Mouse (Mus musculus) macrophage (primary cell): ENCODE results near the gene Capn2. TPM values are rescaled to one million over a fixed set of nuclear protein-coding genes. Genes with fewer than 3 reads are reported as not detected.

Experiments used
- H3K27ac ChIP-seq: fragments of 350-480 bp; formaldehyde crosslinking; 2 replicates; pipeline ENCODE4 v1.9.0; 2021
- H3K36me3 ChIP-seq: fragments of 350-480 bp; formaldehyde crosslinking; 2 replicates; pipeline ENCODE4 v1.9.0; 2021; ENCODE audit errors: inconsistent target
- H3K4me3 ChIP-seq: fragments of 350-480 bp; formaldehyde crosslinking; 2 replicates; pipeline ENCODE4 v1.9.0; 2021; ENCODE audit errors: inconsistent target
- H3K79me2 ChIP-seq: fragments of 350-480 bp; formaldehyde crosslinking; 2 replicates; pipeline ENCODE4 v1.9.0; 2021; ENCODE audit errors: inconsistent target
- WGBS: methylation state at CpG from one replicate; pipeline ENCODE4 v1.1.7; 2026; ENCODE audit warnings: inconsistent platforms; ENCODE audit not compliant: missing documents; 5-methylcytosine and 5-hydroxymethylcytosine counted together
- polyA plus RNA-seq: library from polyadenylated mRNA; stranded (reverse); fragments of 250-400 nt; gene quantifications from 3 replicates; pipeline ENCODE4 v1.2.4, GENCODE M21; 2018; ENCODE audit warnings: inconsistent platforms

Gene Capn2
- polyA plus RNA-seq, 1 experiment from 2014 or later, result 167 TPM

GRCm38 (mm10) chr1:182500843-182501242, 16.6 kb downstream of the Capn2 start:
- no peaks in the 10 kb centered on the region for H3K36me3 ChIP-seq
- WGBS, result 90% methylated on average over 4 of the region's 4 CpGs
- no peak overlapping the region for H3K27ac ChIP-seq

GRCm38 (mm10) chr1:182500224-182500623, 17.2 kb downstream of the Capn2 start:
- peaks cover 100% of the 10 kb centered on the region for H3K79me2 ChIP-seq
- H3K4me3 ChIP-seq, result no peak overlapping the region
- WGBS, result 92% methylated on average over 2 of the region's 4 CpGs
- no peaks in the 10 kb centered on the region for H3K36me3 ChIP-seq
- no peak overlapping the region for H3K27ac ChIP-seq

More at GRCm38 (mm10) chr1:182500843-182501242, 16.6 kb downstream of the Capn2 start:
- peaks cover 100% of the 10 kb centered on the region for H3K79me2 ChIP-seq
- no peak overlapping the region for H3K4me3 ChIP-seq

GRCm38 (mm10) chr1:182499443-182500089, 17.8 kb downstream of the Capn2 start:
- H3K36me3 ChIP-seq, result no peaks in the 10 kb centered on the region
- peaks cover 100% of the 10 kb centered on the region for H3K79me2 ChIP-seq
- H3K4me3 ChIP-seq, result no peak overlapping the region
- no peak overlapping the region for H3K27ac ChIP-seq
- 78% methylated on average over 8 of the region's 9 CpGs for WGBS

GRCm38 (mm10) chr1:182497736-182498135, 19.7 kb downstream of the Capn2 start:
- Histone ChIP-seq H3K36me3 (peaks cover 3% of the 10 kb centered on the region; the same call in 1 of the 2 replicates), H3K4me3 (no peak overlapping the region), H3K79me2 (peaks cover 100% of the 10 kb centered on the region), H3K27ac (no peak overlapping the region)
- 85% methylated on average over 4 of the region's 4 CpGs for WGBS

- H3K4me3 ChIP-seq, result no peak overlapping the region
- 91% methylated on average over 6 of the region's 6 CpGs for WGBS
Observed at GRCm38 (mm10) chr1:182496685-182497084, 20.7 kb downstream of the Capn2 start.

GRCm38 (mm10) chr1:182494285-182495145, 22.9 kb downstream of the Capn2 start:
- Histone ChIP-seq H3K36me3 (peaks cover 27% of the 10 kb centered on the region; the same call in 1 of the 2 replicates), H3K4me3 (no peak overlapping the region), H3K27ac (no peak overlapping the region), H3K79me2 (peaks cover 78% of the 10 kb centered on the region)
- WGBS, result 83% methylated on average over 16 of the region's 17 CpGs

More at GRCm38 (mm10) chr1:182496685-182497084, 20.7 kb downstream of the Capn2 start:
- H3K27ac ChIP-seq, result no peak overlapping the region
- H3K36me3 ChIP-seq, result peaks cover 14% of the 10 kb centered on the region; the same call in 1 of the 2 replicates
- peaks cover 100% of the 10 kb centered on the region for H3K79me2 ChIP-seq

GRCm38 (mm10) chr1:182491839-182492238, 25.6 kb downstream of the Capn2 start:
- H3K27ac ChIP-seq, result no peak overlapping the region
- WGBS, result 94% methylated on average over 6 of the region's 6 CpGs
- H3K36me3 ChIP-seq, result peaks cover 52% of the 10 kb centered on the region
- H3K4me3 ChIP-seq, result no peak overlapping the region
- H3K79me2 ChIP-seq, result peaks cover 51% of the 10 kb centered on the region

- 96% methylated on average over 6 of the region's 7 CpGs for WGBS
- Histone ChIP-seq H3K36me3 (peaks cover 62% of the 10 kb centered on the region), H3K4me3 (no peak overlapping the region), H3K79me2 (peaks cover 39% of the 10 kb centered on the region), H3K27ac (no peak overlapping the region)
Observed at GRCm38 (mm10) chr1:182490568-182490967, 26.8 kb downstream of the Capn2 start.

GRCm38 (mm10) chr1:182489803-182490452, 27.5 kb downstream of the Capn2 start:
- Histone ChIP-seq H3K36me3 (peaks cover 68% of the 10 kb centered on the region), H3K27ac (no peak overlapping the region), H3K4me3 (no peak overlapping the region), H3K79me2 (peaks cover 32% of the 10 kb centered on the region)
- 9% methylated on average over 21 of the region's 21 CpGs for WGBS

GRCm38 (mm10) chr1:182488503-182488902, 28.9 kb downstream of the Capn2 start:
- no peak overlapping the region for H3K4me3 ChIP-seq
- peaks cover 18% of the 10 kb centered on the region for H3K79me2 ChIP-seq
- H3K36me3 ChIP-seq, result peaks cover 83% of the 10 kb centered on the region
- WGBS, result 93% methylated on average over 10 of the region's 10 CpGs
- no peak overlapping the region for H3K27ac ChIP-seq

- WGBS, result 95% methylated on average over 11 of the region's 12 CpGs
- H3K27ac ChIP-seq, result no peak overlapping the region
- no peak overlapping the region for H3K4me3 ChIP-seq
- H3K36me3 ChIP-seq, result peaks cover 96% of the 10 kb centered on the region
- no peaks in the 10 kb centered on the region for H3K79me2 ChIP-seq
Observed at GRCm38 (mm10) chr1:182483910-182484274, 33.5 kb downstream of the Capn2 start.

- 95% methylated on average over 7 of the region's 14 CpGs for WGBS
- no peak overlapping the region for H3K27ac ChIP-seq
- H3K4me3 ChIP-seq, result no peak overlapping the region
- H3K36me3 ChIP-seq, result peaks cover 97% of the 10 kb centered on the region
- no peaks in the 10 kb centered on the region for H3K79me2 ChIP-seq
Observed at GRCm38 (mm10) chr1:182482991-182483909, 34.2 kb downstream of the Capn2 start.

GRCm38 (mm10) chr1:182481646-182482295, 35.6 kb downstream of the Capn2 start:
- 93% methylated on average over 10 of the region's 10 CpGs for WGBS
- no peak overlapping the region for H3K4me3 ChIP-seq
- no peak overlapping the region for H3K27ac ChIP-seq
- H3K36me3 ChIP-seq, result peaks cover 97% of the 10 kb centered on the region
- no peaks in the 10 kb centered on the region for H3K79me2 ChIP-seq
